Mouse (Mus musculus): ENCODE measurements around the gene Coq7.

GRCm38 (mm10) chr7:118483996-118484395 is 49.2 kb downstream of the Coq7 start:
- no peak for TF ChIP-seq CTCF (conservative IDR thresholded peaks at IDR 0.05; ENCODE audit: low read length)
- no peak for TF ChIP-seq NANOG (IDR thresholded peaks at IDR 0.05; ENCODE audit: borderline replicate concordance, low read length)

Measured in E14TG2a.4 (cell line).